8 mouse cellular contexts compared by ENCODE assay signal in genomic region chr4:43024673-43025072, GRCm38 (mm10). TPM values are rescaled to one million over a fixed set of nuclear protein-coding genes. Genes with fewer than 3 reads are reported as not detected.
DNase-seq lines count a peak whose midpoint lies in the region; ATAC-seq and TF ChIP-seq lines count a peak whose summit lies in the region.

No protein-coding gene starts in this region.

- WGBS in heart, embryonic 12.5 days = 78% methylated on average over 14 of the region's 14 CpGs
- 73% methylated on average over 14 of the region's 14 CpGs for WGBS in heart, embryonic 16.5 days
- 76% methylated on average over 14 of the region's 14 CpGs for WGBS in liver, postnatal 0 days (ENCODE audit: insufficient replicate concordance)

- no peak for TF ChIP-seq EP300 in MEL (IDR thresholded peaks at IDR 0.05; ENCODE audit: low read depth in 1 of 2, low read length in 2 of 2)
- no peak for TF ChIP-seq EP300 in liver, postnatal 0 days (IDR thresholded peaks at IDR 0.05; ENCODE audit: low read depth)

- peak overlapping the region; percentile 68 for H3K4me3 ChIP-seq in heart, embryonic 12.5 days
- H3K4me3 ChIP-seq in MEL (ENCODE audit: control insufficient read depth in 1 of 2, insufficient read depth in 1 of 2, low read depth in 2 of 2, low read length in 2 of 2) = peak overlapping the region; percentile 68 to 79
- peak overlapping the region; percentile 81 for H3K4me3 ChIP-seq in heart, embryonic 16.5 days (ENCODE audit: low read length)
- H3K4me3 ChIP-seq in liver, postnatal 0 days (ENCODE audit: low read depth, low read length) = peak overlapping the region; percentile 69

- no peaks in the 10 kb centered on the region for H3K9me3 ChIP-seq in heart, embryonic 12.5 days (replicated peaks)
- no peaks in the 10 kb centered on the region for H3K9me3 ChIP-seq in MEL (replicated peaks; ENCODE audit: insufficient read depth, low read length)
- H3K9me3 ChIP-seq in heart, embryonic 16.5 days (replicated peaks; ENCODE audit: control insufficient read depth, low read length) = no peaks in the 10 kb centered on the region
- H3K9me3 ChIP-seq in liver, postnatal 0 days (ENCODE audit: low read length) = no peaks in the 10 kb centered on the region

- H3K27me3 ChIP-seq in heart, embryonic 12.5 days (replicated peaks) = no peaks in the 10 kb centered on the region
- no peaks in the 10 kb centered on the region for H3K27me3 ChIP-seq in MEL (ENCODE audit: control insufficient read depth in 1 of 2, insufficient read depth in 2 of 2, low read length in 2 of 2)
- no peaks in the 10 kb centered on the region for H3K27me3 ChIP-seq in heart, embryonic 16.5 days (ENCODE audit: control insufficient read depth, insufficient read depth, low read length)
- H3K27me3 ChIP-seq in liver, postnatal 0 days (ENCODE audit: insufficient read depth, low read length) = no peaks in the 10 kb centered on the region

- H3K4me1 ChIP-seq in heart, embryonic 12.5 days (replicated peaks) = peaks cover 10% of the 10 kb centered on the region
- H3K4me1 ChIP-seq in MEL (ENCODE audit: control insufficient read depth in 1 of 2, insufficient read depth in 2 of 2, low read length in 2 of 2) = peaks cover 0 to 9% of the 10 kb centered on the region in 2 experiments; a peak in 2 of 4 replicates
- peaks cover 10% of the 10 kb centered on the region for H3K4me1 ChIP-seq in heart, embryonic 16.5 days (ENCODE audit: control insufficient read depth, insufficient read depth, low read length)
- peaks cover 7% of the 10 kb centered on the region for H3K4me1 ChIP-seq in liver, postnatal 0 days (ENCODE audit: insufficient read depth)

- no peak for TF ChIP-seq RAD21 in MEL (IDR thresholded peaks at IDR 0.05; ENCODE audit: low read depth, low read length)

- DNase-seq in heart, adult 18-20 months = no peak
- DNase-seq in MEL (ENCODE audit: low read depth, low spot score) = no peak
- no peak for DNase-seq in liver, postnatal 0 days
- no peak for DNase-seq in embryo, embryonic 9.5 days (ENCODE audit: extremely low spot score)
- DNase-seq in gastrocnemius, postnatal 14 days = no peak

- peak overlapping the region; percentile 66 for H3K9ac ChIP-seq in heart, embryonic 12.5 days
- H3K9ac ChIP-seq in MEL (ENCODE audit: control insufficient read depth, low read depth, low read length, poor library complexity, severe bottlenecking) = peak overlapping the region; percentile 89
- peak overlapping the region; percentile 80 for H3K9ac ChIP-seq in heart, embryonic 16.5 days (ENCODE audit: low read length)
- peak overlapping the region; percentile 76 for H3K9ac ChIP-seq in liver, postnatal 0 days (replicated peaks)

- no peak overlapping the region for H3K27ac ChIP-seq in heart, embryonic 12.5 days (ENCODE audit: poor library complexity, severe bottlenecking)
- H3K27ac ChIP-seq in MEL (ENCODE audit: control insufficient read depth, low read depth, low read length) = no peak overlapping the region
- H3K27ac ChIP-seq in heart, embryonic 16.5 days (ENCODE audit: low read length) = no peak overlapping the region
- H3K27ac ChIP-seq in liver, postnatal 0 days (ENCODE audit: low read depth) = peak overlapping the region; percentile 97; the same call in 1 of the 2 replicates

- no peak for TF ChIP-seq CTCF in MEL (IDR thresholded peaks at IDR 0.05 in 2 of 3, conservative IDR thresholded peaks at IDR 0.05 in 1 of 3; ENCODE audit: control insufficient read depth in 1 of 3, insufficient read depth in 1 of 3, low read depth in 2 of 3, low read length in 3 of 3, poor library complexity in 1 of 3, severe bottlenecking in 1 of 3)
- TF ChIP-seq CTCF in liver, postnatal 0 days (IDR thresholded peaks at IDR 0.05; ENCODE audit: low read depth) = no peak

- H3K4me2 ChIP-seq in heart, embryonic 12.5 days = peak overlapping the region; percentile 75
- H3K4me2 ChIP-seq in heart, embryonic 16.5 days (ENCODE audit: low read depth, low read length) = peak overlapping the region; percentile 95
- H3K4me2 ChIP-seq in liver, postnatal 0 days (ENCODE audit: low read depth, low read length) = peak overlapping the region; percentile 83

- intact Hi-C loops in gastrocnemius, postnatal 14 days (cut with DNase I; ENCODE audit: low total_unique reads) = no loop called here

- peaks cover 10% of the 10 kb centered on the region for H3K79me2 ChIP-seq in MEL (ENCODE audit: control insufficient read depth, insufficient read depth, low read length, poor library complexity)

- peaks cover 73% of the 10 kb centered on the region for H3K36me3 ChIP-seq in heart, embryonic 12.5 days
- peaks cover 1 to 2% of the 10 kb centered on the region in 2 experiments; a peak in 2 of 4 replicates for H3K36me3 ChIP-seq in MEL (ENCODE audit: control insufficient read depth in 1 of 2, insufficient read depth in 2 of 2, low read length in 2 of 2)
- peaks cover 42% of the 10 kb centered on the region for H3K36me3 ChIP-seq in heart, embryonic 16.5 days (ENCODE audit: control insufficient read depth, insufficient read depth)
- peaks cover 46% of the 10 kb centered on the region for H3K36me3 ChIP-seq in liver, postnatal 0 days (replicated peaks; ENCODE audit: insufficient read depth, low read length)

- ATAC-seq in heart, embryonic 12.5 days (ENCODE audit: insufficient number of reproducible peaks, low FRiP score) = no peak
- ATAC-seq in heart, embryonic 16.5 days (replicated peaks; ENCODE audit: extremely low read depth, insufficient read depth, low FRiP score) = no peak
- no peak for ATAC-seq in liver, postnatal 0 days
- no peak for ATAC-seq in CD4-positive, CD25-positive, alpha-beta regulatory T cell, adult 4 months

- no peak for TF ChIP-seq POLR2A in MEL (IDR thresholded peaks at IDR 0.05; ENCODE audit: control insufficient read depth in 1 of 2, insufficient read depth in 1 of 2, low read depth in 1 of 2, low read length in 2 of 2, poor library complexity in 1 of 2)

RNA-seq across cellular contexts. Expression of gene Pigo, which starts 0.9 kb away (rescaled TPM):
- 15.8 and 18.7 TPM in 2 replicates for polyA plus RNA-seq in heart, embryonic 12.5 days (2016; fragmentation: Nextera tagmentation; extraction: Ambion mirVana)
- total RNA-seq in heart, adult 18-20 months (2021) = 10 to 100 TPM; 20.5 to 24.4 TPM
- 22.3 TPM in 2 replicates for total RNA-seq in MEL (2012; rRNA removed)
- 10 to 100 TPM in 1 of 2 experiments, not detected in 1; 36.1 TPM for polyA plus RNA-seq in MEL (2012; ENCODE audit: insufficient read depth in 1 of 2, insufficient read length in 2 of 2, low read depth in 1 of 2, low replicate concordance in 2 of 2, missing spikeins in 1 of 2)
- 15.8 and 17.8 TPM in 2 replicates for polyA plus RNA-seq in heart, embryonic 16.5 days (2015; fragmentation: Nextera tagmentation; extraction: Ambion mirVana)
- polyA plus RNA-seq in liver, postnatal 0 days (2015; fragmentation: Nextera tagmentation; extraction: Ambion mirVana) = 7.6 and 8.3 TPM in 2 replicates
- polyA plus RNA-seq in CD4-positive, CD25-positive, alpha-beta regulatory T cell, adult 4 months (2017; shearing (Covaris generic)) = 10 to 100 TPM; 12.1 to 34.1 TPM
- 1 to 10 TPM; 5.4 to 6.5 TPM for total RNA-seq in gastrocnemius, postnatal 14 days (2021)

RNA-seq across cellular contexts. Expression of gene Stoml2, which starts 6.8 kb away (rescaled TPM):
- polyA plus RNA-seq in heart, embryonic 12.5 days (2016; fragmentation: Nextera tagmentation; extraction: Ambion mirVana) = 208 and 219 TPM in 2 replicates
- total RNA-seq in heart, adult 18-20 months (2021) = 100 to 1,000 TPM; 107 to 113 TPM
- 384 and 391 TPM in 2 replicates for total RNA-seq in MEL (2012; rRNA removed)
- polyA plus RNA-seq in MEL (2012; ENCODE audit: insufficient read depth in 1 of 2, insufficient read length in 2 of 2, low read depth in 1 of 2, low replicate concordance in 2 of 2, missing spikeins in 1 of 2) = 100 to 1,000 TPM in 1 of 2 experiments, not detected in 1; 480 TPM
- polyA plus RNA-seq in heart, embryonic 16.5 days (2015; fragmentation: Nextera tagmentation; extraction: Ambion mirVana) = 222 and 234 TPM in 2 replicates
- 114 and 116 TPM in 2 replicates for polyA plus RNA-seq in liver, postnatal 0 days (2015; fragmentation: Nextera tagmentation; extraction: Ambion mirVana)
- 100 to 1,000 TPM; 137 to 170 TPM for polyA plus RNA-seq in CD4-positive, CD25-positive, alpha-beta regulatory T cell, adult 4 months (2017; shearing (Covaris generic))
- 10 to 100 TPM; 82.9 to 84.8 TPM for total RNA-seq in gastrocnemius, postnatal 14 days (2021)

RNA-seq across cellular contexts. Expression of gene Fancg, which starts 14.4 kb away (rescaled TPM):
- polyA plus RNA-seq in heart, embryonic 12.5 days (2016; fragmentation: Nextera tagmentation; extraction: Ambion mirVana) = 12.2 and 12.9 TPM in 2 replicates
- total RNA-seq in heart, adult 18-20 months (2021) = 1 to 10 TPM; 1.6 to 2.9 TPM
- 10.1 and 11.4 TPM in 2 replicates for total RNA-seq in MEL (2012; rRNA removed)
- polyA plus RNA-seq in MEL (2012; ENCODE audit: insufficient read depth in 1 of 2, insufficient read length in 2 of 2, low read depth in 1 of 2, low replicate concordance in 2 of 2, missing spikeins in 1 of 2) = 10 to 100 TPM in 1 of 2 experiments, not detected in 1; 24.6 TPM
- 12.9 and 13.0 TPM in 2 replicates for polyA plus RNA-seq in heart, embryonic 16.5 days (2015; fragmentation: Nextera tagmentation; extraction: Ambion mirVana)
- polyA plus RNA-seq in liver, postnatal 0 days (2015; fragmentation: Nextera tagmentation; extraction: Ambion mirVana) = 4.5 and 5.5 TPM in 2 replicates
- 10 to 100 TPM; 23.3 to 38.7 TPM for polyA plus RNA-seq in CD4-positive, CD25-positive, alpha-beta regulatory T cell, adult 4 months (2017; shearing (Covaris generic))
- 1 to 10 TPM; 2.2 to 2.6 TPM for total RNA-seq in gastrocnemius, postnatal 14 days (2021)

RNA-seq across cellular contexts. Expression of gene Fam214b, which starts 21.3 kb away (rescaled TPM):
- 17.4 and 19.3 TPM in 2 replicates for polyA plus RNA-seq in heart, embryonic 12.5 days (2016; fragmentation: Nextera tagmentation; extraction: Ambion mirVana)
- total RNA-seq in heart, adult 18-20 months (2021) = 10 to 100 TPM; 27.7 to 30.7 TPM
- total RNA-seq in MEL (2012; rRNA removed) = 0.95 and 1.3 TPM in 2 replicates
- polyA plus RNA-seq in MEL (2012; ENCODE audit: insufficient read depth in 1 of 2, insufficient read length in 2 of 2, low read depth in 1 of 2, low replicate concordance in 2 of 2, missing spikeins in 1 of 2) = 1 to 10 TPM in 1 of 2 experiments, not detected in 1; 3.8 TPM
- polyA plus RNA-seq in heart, embryonic 16.5 days (2015; fragmentation: Nextera tagmentation; extraction: Ambion mirVana) = 14.3 and 15.4 TPM in 2 replicates
- polyA plus RNA-seq in liver, postnatal 0 days (2015; fragmentation: Nextera tagmentation; extraction: Ambion mirVana) = 11.3 and 11.7 TPM in 2 replicates
- 1 to 10 TPM; 1.5 to 2.3 TPM for polyA plus RNA-seq in CD4-positive, CD25-positive, alpha-beta regulatory T cell, adult 4 months (2017; shearing (Covaris generic))
- total RNA-seq in gastrocnemius, postnatal 14 days (2021) = 10 to 100 TPM; 25.1 to 27.8 TPM

RNA-seq across cellular contexts. Expression of gene Vcp, which starts 24.4 kb away (rescaled TPM):
- 568 and 582 TPM in 2 replicates for polyA plus RNA-seq in heart, embryonic 12.5 days (2016; fragmentation: Nextera tagmentation; extraction: Ambion mirVana)
- 100 to 1,000 TPM; 272 to 273 TPM for total RNA-seq in heart, adult 18-20 months (2021)
- 264 and 319 TPM in 2 replicates for total RNA-seq in MEL (2012; rRNA removed)
- polyA plus RNA-seq in MEL (2012; ENCODE audit: insufficient read depth in 1 of 2, insufficient read length in 2 of 2, low read depth in 1 of 2, low replicate concordance in 2 of 2, missing spikeins in 1 of 2) = 100 to 1,000 TPM; 420 to 792 TPM
- 457 and 488 TPM in 2 replicates for polyA plus RNA-seq in heart, embryonic 16.5 days (2015; fragmentation: Nextera tagmentation; extraction: Ambion mirVana)
- polyA plus RNA-seq in liver, postnatal 0 days (2015; fragmentation: Nextera tagmentation; extraction: Ambion mirVana) = 127 and 145 TPM in 2 replicates
- polyA plus RNA-seq in CD4-positive, CD25-positive, alpha-beta regulatory T cell, adult 4 months (2017; shearing (Covaris generic)) = 100 to 1,000 TPM; 164 to 202 TPM
- total RNA-seq in gastrocnemius, postnatal 14 days (2021) = 100 to 1,000 TPM; 260 to 262 TPM
